Mouse (Mus musculus) intestine, postnatal 0 days (tissue): ENCODE measurements around the gene Omp. TPM values are rescaled to one million over a fixed set of nuclear protein-coding genes. Genes with fewer than 3 reads are reported as not detected.

Experiments used
- ATAC-seq: fragments of 200-750 bp; cut with Nextera tagmentation; 2 replicates; pipeline ENCODE4 v1.8.0; 2017; ENCODE audit warnings: mild to moderate bottlenecking, moderate TSS enrichment, moderate library complexity
- H3K27ac ChIP-seq: fragments of 300-500 bp; sonication (generic); 2 replicates; pipeline ENCODE4 v1.5.1; 2014; ENCODE audit warnings: mild to moderate bottlenecking, low read depth, low read length, moderate library complexity
- H3K27me3 ChIP-seq: fragments of 300-500 bp; sonication (generic); replicated peaks from 2 replicates; pipeline ENCODE4 v1.6.1; 2014; ENCODE audit warnings: low read length, mixed read lengths; ENCODE audit not compliant: control insufficient read depth, insufficient read depth
- H3K36me3 ChIP-seq: fragments of 300-500 bp; sonication (generic); 2 replicates; pipeline ENCODE4 v1.6.1; 2014; ENCODE audit warnings: mild to moderate bottlenecking, moderate library complexity; ENCODE audit not compliant: control insufficient read depth, insufficient read depth
- H3K4me1 ChIP-seq: fragments of 300-500 bp; sonication (generic); replicated peaks from 2 replicates; pipeline ENCODE4 v1.6.1; 2014; ENCODE audit warnings: antibody characterized with exemption, low read length, mixed read lengths; ENCODE audit not compliant: control insufficient read depth, insufficient read depth
- H3K4me2 ChIP-seq: fragments of 300-500 bp; sonication (generic); replicated peaks from 2 replicates; pipeline ENCODE4 v1.6.1; 2014; ENCODE audit warnings: low read depth, mild to moderate bottlenecking, moderate library complexity
- H3K4me3 ChIP-seq: fragments of 300-500 bp; sonication (generic); 2 replicates; pipeline ENCODE4 v1.5.1; 2014; ENCODE audit warnings: low read depth, low read length
- H3K9ac ChIP-seq: fragments of 300-500 bp; sonication (generic); 2 replicates; pipeline ENCODE4 v1.6.1; 2014; ENCODE audit warnings: mild to moderate bottlenecking, low read depth, low read length
- H3K9me3 ChIP-seq: fragments of 300-500 bp; sonication (generic); 2 replicates; pipeline ENCODE4 v1.6.1; 2016; ENCODE audit warnings: mixed run types; ENCODE audit not compliant: control insufficient read depth
- CTCF ChIP-seq: sonication (generic); IDR thresholded peaks from 2 replicates; pipeline ENCODE4 v1.5.1; 2016; ENCODE audit warnings: low read depth, mild to moderate bottlenecking, control low read depth, antibody characterized with exemption, moderate library complexity
- WGBS: fragments of 180-500 bp; shearing (Covaris S2); extraction: QIAGEN DNeasy Blood & Tissue Kit; methylation state at CpG from one replicate; pipeline ENCODE4 v1.1.7; 2014; 5-methylcytosine and 5-hydroxymethylcytosine counted together
- polyA plus RNA-seq: library from polyadenylated mRNA; unstranded; fragments of >200 nt; fragmentation: Nextera tagmentation; extraction: Ambion mirVana; gene quantifications from 2 replicates; pipeline ENCODE4 v1.2.1, GENCODE M21; 2015

The Omp gene
- polyA plus RNA-seq, 1 experiment from 2014 or later = 0.10 TPM

GRCm38 (mm10) chr7:98095852-98096251 is 49.5 kb downstream of the Omp start:
- no peak overlapping the region for H3K27ac ChIP-seq
- no peak for ATAC-seq
- no peaks in the 10 kb centered on the region for H3K27me3 ChIP-seq
- no peak overlapping the region for H3K4me3 ChIP-seq
- 95% methylated on average over 4 of the region's 4 CpGs for WGBS
- H3K4me2 ChIP-seq = no peak overlapping the region
- peaks cover 61% of the 10 kb centered on the region for H3K36me3 ChIP-seq
- H3K9me3 ChIP-seq = no peaks in the 10 kb centered on the region
- no peak for TF ChIP-seq CTCF
- H3K4me1 ChIP-seq = no peaks in the 10 kb centered on the region
- no peak overlapping the region for H3K9ac ChIP-seq

Other genes starting within 250 kb of the Omp start
- gene Gdpd4, start 225.5 kb downstream of the Omp start, polyA plus RNA-seq = not detected in 2 replicates
- gene Myo7a, start 26.0 kb downstream of the Omp start, polyA plus RNA-seq = 24.0 and 25.0 TPM in 2 replicates
- gene Capn5, start 32.8 kb upstream of the Omp start, polyA plus RNA-seq = 3.3 and 3.4 TPM in 2 replicates
- 0.08 and 0.21 TPM in 2 replicates for gene B3gnt6, start 54.0 kb upstream of the Omp start, polyA plus RNA-seq
- 9.7 TPM in 2 replicates for gene Acer3, start 175.7 kb upstream of the Omp start, polyA plus RNA-seq
- gene Tsku, start 215.8 kb upstream of the Omp start, polyA plus RNA-seq = 3.2 and 3.6 TPM in 2 replicates